Mouse (Mus musculus): ENCODE measurements at regions not wholly inside any gene's neighbourhood (a gene's known extent, or its start where the extent isn't known, plus 50 kb on each side); places are given as distances from the start of the nearest gene placed in this dataset.

DNA sequence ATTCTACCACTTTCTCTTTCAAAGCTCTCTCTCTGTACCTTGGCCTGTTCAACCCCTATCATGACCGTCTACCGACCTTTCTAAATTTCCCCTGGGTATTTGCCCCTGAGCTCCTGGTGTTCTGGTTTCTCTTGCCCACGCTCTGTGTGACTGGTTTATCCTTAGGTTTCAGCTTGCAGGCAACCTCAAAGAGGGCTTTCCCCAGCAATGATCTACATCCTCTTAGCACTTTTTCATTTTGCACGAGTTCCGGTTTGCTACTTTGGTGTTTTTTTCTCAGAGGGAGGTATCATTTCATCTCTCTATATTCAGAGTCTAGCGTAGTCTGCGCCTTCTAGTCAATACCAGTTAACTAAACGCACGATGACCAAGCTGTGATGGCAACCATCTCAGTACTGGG is 79.8 kb upstream of the Hmga2 start:
- DNase-seq (ENCODE audit: low read depth, low spot score): no peak

DNA sequence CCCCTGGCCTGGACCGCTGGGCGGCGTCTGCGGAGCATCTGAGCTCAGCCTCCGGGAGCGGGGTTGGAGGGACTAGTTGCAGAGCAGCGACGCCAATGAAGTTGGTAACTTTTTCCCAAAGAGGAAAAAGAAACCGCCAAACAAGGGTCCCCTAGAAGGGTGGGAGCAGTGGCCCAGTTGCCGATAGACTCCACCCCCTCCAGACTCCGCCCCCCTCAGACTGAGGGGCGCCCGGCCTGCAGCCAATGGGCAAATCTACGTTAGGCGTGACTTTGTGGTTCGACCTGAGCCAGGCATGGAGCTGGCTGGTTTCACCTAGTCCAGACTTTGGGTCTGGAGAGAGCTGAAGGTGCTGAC is 76.8 kb upstream of the Hmga2 start:
- DNase-seq (ENCODE audit: low read depth, low spot score): no peak

DNA sequence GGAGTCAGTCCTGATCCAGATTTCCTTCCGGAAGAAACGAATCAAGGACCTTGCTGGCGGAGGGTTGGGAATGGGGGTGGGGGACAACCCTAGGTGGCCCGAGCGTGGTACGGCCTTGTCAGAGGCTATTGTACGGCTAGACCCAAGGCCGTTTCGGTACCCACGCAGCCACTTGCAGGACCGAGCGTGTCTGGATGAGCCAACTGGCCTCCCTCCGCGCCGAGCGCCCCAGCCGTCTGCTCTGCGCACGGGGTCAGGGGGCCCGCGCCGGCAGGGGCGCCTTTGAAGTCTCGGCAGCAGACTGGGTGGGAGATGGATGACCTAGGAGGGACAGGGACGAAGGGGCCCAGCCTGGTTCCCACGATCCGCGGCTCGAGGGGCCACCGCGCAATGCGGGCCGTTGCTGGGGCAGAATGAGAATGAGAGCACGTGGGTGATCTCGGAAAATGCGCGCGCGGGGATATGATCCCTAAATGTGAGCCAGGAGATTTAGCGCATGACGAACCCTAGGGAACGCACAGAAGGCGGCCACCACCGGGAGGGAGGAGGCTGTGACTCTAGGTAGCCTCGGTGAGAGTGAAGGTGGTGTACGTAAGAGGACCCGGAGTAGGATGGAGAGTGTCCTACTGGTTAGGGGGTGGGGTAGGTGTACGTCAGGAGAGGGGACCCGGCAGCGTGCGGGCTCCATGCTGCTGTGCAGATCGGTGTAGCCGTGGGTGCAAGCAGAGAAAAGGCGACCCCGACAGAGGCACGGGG is 76.2 kb upstream of the Hmga2 start:
- DNase-seq (ENCODE audit: low read depth, low spot score): no peak

DNA sequence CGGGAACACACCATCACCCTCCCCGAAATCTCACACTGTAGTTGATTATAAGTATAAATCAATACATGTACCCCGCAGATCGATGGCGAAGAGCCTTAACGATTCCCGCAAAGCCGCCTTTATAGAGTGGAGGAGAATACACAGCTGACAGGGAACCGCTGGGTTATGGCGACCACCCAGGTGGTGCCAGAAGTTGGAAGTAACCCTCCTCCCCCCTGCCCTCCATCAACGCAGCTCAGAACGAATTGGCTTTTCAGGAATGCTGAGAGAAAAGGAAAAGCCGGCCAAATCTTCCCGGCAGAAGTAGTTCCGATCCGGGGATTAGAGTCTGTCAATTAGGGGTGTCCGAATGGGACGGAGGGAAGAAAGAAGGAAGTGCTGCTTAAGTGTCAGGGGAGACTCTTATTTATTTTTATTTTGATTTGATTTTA is 75.6 kb upstream of the Hmga2 start:
- DNase-seq (ENCODE audit: low read depth, low spot score): no peak

- no peak for DNase-seq (ENCODE audit: low read depth, low spot score)
Measured at GRCm38 (mm10) chr10:120547164-120547563, 70.9 kb upstream of the Hmga2 start.

DNA sequence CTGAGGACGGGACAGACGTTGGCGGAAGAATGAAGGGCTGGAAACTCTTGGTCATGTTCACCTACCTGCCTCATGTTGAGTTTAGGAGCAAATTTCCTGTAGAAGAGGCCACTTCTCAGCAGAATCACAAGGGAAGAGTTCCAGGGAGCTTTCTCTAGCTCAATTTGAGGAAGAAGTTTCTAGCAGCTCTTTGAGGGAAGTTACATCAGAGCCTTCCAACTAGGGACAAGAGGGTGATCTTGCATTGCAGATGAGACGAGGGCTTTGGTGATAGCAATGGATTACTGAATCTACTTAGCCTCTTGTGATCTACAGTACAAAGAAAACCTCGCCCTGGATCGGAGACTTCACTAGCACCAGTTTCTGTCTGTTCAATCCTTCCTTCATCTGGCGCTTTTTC is 65.3 kb upstream of the Hmga2 start:
- DNase-seq (ENCODE audit: low read depth, low spot score): no peak

DNA sequence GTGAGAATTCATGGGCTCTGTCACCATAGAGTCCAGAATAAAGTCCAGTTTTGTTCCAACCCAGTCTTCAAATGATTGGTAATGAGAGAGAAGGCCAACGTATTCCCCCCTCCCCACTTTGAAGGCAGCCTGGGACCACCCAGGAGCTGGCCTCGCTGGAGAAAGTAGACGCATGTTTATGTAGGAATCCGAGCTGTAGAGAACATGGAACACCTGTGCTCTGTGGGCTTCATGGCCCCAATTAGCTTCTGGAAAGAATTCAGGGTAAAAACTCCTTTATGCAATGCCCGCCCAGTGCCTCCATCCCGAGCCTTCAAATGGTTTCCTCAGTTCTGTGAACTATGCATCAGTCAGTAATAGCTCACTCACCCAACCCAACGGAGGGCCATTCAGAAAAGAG is 62.3 kb upstream of the Hmga2 start:
- no peak for DNase-seq (ENCODE audit: low read depth, low spot score)

DNA sequence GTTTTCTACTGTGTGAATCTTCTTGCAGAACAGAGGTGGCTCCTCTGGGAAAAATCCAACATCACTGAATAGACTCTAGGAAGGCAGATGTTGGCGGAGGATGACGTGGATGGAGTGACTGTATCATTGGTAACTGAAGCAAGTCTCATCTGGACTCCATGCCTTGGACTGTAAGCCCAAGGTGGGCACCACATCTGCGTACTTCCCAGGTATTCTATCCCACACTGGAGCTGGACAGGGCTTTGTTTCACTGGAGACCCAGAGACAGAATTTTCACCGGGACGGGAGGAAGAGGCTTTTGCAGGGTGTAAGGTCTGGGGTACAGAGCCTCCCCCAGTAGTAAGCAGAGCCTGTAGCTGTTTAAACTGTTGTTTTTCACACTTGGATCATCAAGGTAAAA is 52.1 kb upstream of the Hmga2 start:
- DNase-seq (ENCODE audit: low read depth, low spot score): no peak

GRCm38 (mm10) chr10:120527951-120528350 is 51.7 kb upstream of the Hmga2 start:
- no peak for DNase-seq (ENCODE audit: low read depth, low spot score)

GRCm38 (mm10) chr10:120526991-120527390 is 50.7 kb upstream of the Hmga2 start:
- DNase-seq (ENCODE audit: low read depth, low spot score): no peak
